Mouse (Mus musculus): ENCODE measurements around the gene Gm20696. TPM values are rescaled to one million over a fixed set of nuclear protein-coding genes. Genes with fewer than 3 reads are reported as not detected.

Gm20696 gene
- polyA plus RNA-seq, 1 experiment = 5.7 TPM

- WGBS = 80% methylated on average over 9 of the region's 9 CpGs
- Histone ChIP-seq H3K4me1 (ENCODE audit: control insufficient read depth, insufficient read depth, low read length) (peaks cover 6% of the 10 kb centered on the region), H3K4me3 (replicated peaks; ENCODE audit: control insufficient read depth, low read depth, low read length) (no peak overlapping the region), H3K27ac (ENCODE audit: control insufficient read depth, insufficient read depth, low read depth, low read length, poor library complexity) (no peak overlapping the region)
- TF ChIP-seq POLR2A (IDR thresholded peaks at IDR 0.05; ENCODE audit: borderline replicate concordance, control insufficient read depth, low read depth, low read length) (no peak), CTCF (IDR thresholded peaks at IDR 0.05; ENCODE audit: control insufficient read depth, insufficient read depth, low read length) (no peak)
Observed at GRCm38 (mm10) chr6:99281433-99281832, 385.2 kb downstream of the Gm20696 start.

- TF ChIP-seq CTCF (IDR thresholded peaks at IDR 0.05; ENCODE audit: control insufficient read depth, insufficient read depth, low read length) (no peak), POLR2A (IDR thresholded peaks at IDR 0.05; ENCODE audit: borderline replicate concordance, control insufficient read depth, low read depth, low read length) (no peak)
- Histone ChIP-seq H3K4me3 (replicated peaks; ENCODE audit: control insufficient read depth, low read depth, low read length) (no peak overlapping the region), H3K4me1 (ENCODE audit: control insufficient read depth, insufficient read depth, low read length) (peaks cover 6% of the 10 kb centered on the region), H3K27ac (ENCODE audit: control insufficient read depth, insufficient read depth, low read depth, low read length, poor library complexity) (no peak overlapping the region)
- 81% methylated on average over 5 of the region's 5 CpGs for WGBS
Observed at GRCm38 (mm10) chr6:99280619-99281018, 386.0 kb downstream of the Gm20696 start.

- TF ChIP-seq CTCF (IDR thresholded peaks at IDR 0.05; ENCODE audit: control insufficient read depth, insufficient read depth, low read length) (no peak), POLR2A (IDR thresholded peaks at IDR 0.05; ENCODE audit: borderline replicate concordance, control insufficient read depth, low read depth, low read length) (no peak)
- 62% methylated on average over 1 of the region's 1 CpGs for WGBS
- H3K4me1 ChIP-seq (ENCODE audit: control insufficient read depth, insufficient read depth, low read length) = peaks cover 3% of the 10 kb centered on the region; the same call in 1 of the 2 replicates
- H3K27ac ChIP-seq (ENCODE audit: control insufficient read depth, insufficient read depth, low read depth, low read length, poor library complexity) = no peak overlapping the region
- no peak overlapping the region for H3K4me3 ChIP-seq (replicated peaks; ENCODE audit: control insufficient read depth, low read depth, low read length)
Observed at GRCm38 (mm10) chr6:99277251-99277650, 389.3 kb downstream of the Gm20696 start.

GRCm38 (mm10) chr6:99276297-99276653, 390.3 kb downstream of the Gm20696 start:
- WGBS = 87% methylated on average over 7 of the region's 7 CpGs
- Histone ChIP-seq H3K4me3 (replicated peaks; ENCODE audit: control insufficient read depth, low read depth, low read length) (no peak overlapping the region), H3K27ac (ENCODE audit: control insufficient read depth, insufficient read depth, low read depth, low read length, poor library complexity) (no peak overlapping the region), H3K4me1 (ENCODE audit: control insufficient read depth, insufficient read depth, low read length) (peaks cover 4% of the 10 kb centered on the region; the same call in 1 of the 2 replicates)
- TF ChIP-seq POLR2A (IDR thresholded peaks at IDR 0.05; ENCODE audit: borderline replicate concordance, control insufficient read depth, low read depth, low read length) (no peak), CTCF (IDR thresholded peaks at IDR 0.05; ENCODE audit: control insufficient read depth, insufficient read depth, low read length) (no peak)

GRCm38 (mm10) chr6:99275381-99276296, 391.0 kb downstream of the Gm20696 start:
- peaks cover 4% of the 10 kb centered on the region; the same call in 1 of the 2 replicates for H3K4me1 ChIP-seq (ENCODE audit: control insufficient read depth, insufficient read depth, low read length)
- H3K27ac ChIP-seq (ENCODE audit: control insufficient read depth, insufficient read depth, low read depth, low read length, poor library complexity) = no peak overlapping the region
- no peak for TF ChIP-seq POLR2A (IDR thresholded peaks at IDR 0.05; ENCODE audit: borderline replicate concordance, control insufficient read depth, low read depth, low read length)
- no peak for TF ChIP-seq CTCF (IDR thresholded peaks at IDR 0.05; ENCODE audit: control insufficient read depth, insufficient read depth, low read length)
- 23% methylated on average over 21 of the region's 21 CpGs for WGBS
- no peak overlapping the region for H3K4me3 ChIP-seq (replicated peaks; ENCODE audit: control insufficient read depth, low read depth, low read length)

GRCm38 (mm10) chr6:99274667-99275066, 391.9 kb downstream of the Gm20696 start:
- no peak for TF ChIP-seq CTCF (IDR thresholded peaks at IDR 0.05; ENCODE audit: control insufficient read depth, insufficient read depth, low read length)
- no peak for TF ChIP-seq POLR2A (IDR thresholded peaks at IDR 0.05; ENCODE audit: borderline replicate concordance, control insufficient read depth, low read depth, low read length)
- Histone ChIP-seq H3K27ac (ENCODE audit: control insufficient read depth, insufficient read depth, low read depth, low read length, poor library complexity) (no peak overlapping the region), H3K4me3 (replicated peaks; ENCODE audit: control insufficient read depth, low read depth, low read length) (no peak overlapping the region), H3K4me1 (ENCODE audit: control insufficient read depth, insufficient read depth, low read length) (peaks cover 4% of the 10 kb centered on the region; the same call in 1 of the 2 replicates)
- 69% methylated on average over 5 of the region's 5 CpGs for WGBS

- Histone ChIP-seq H3K4me3 (replicated peaks; ENCODE audit: control insufficient read depth, low read depth, low read length) (no peak overlapping the region), H3K4me1 (ENCODE audit: control insufficient read depth, insufficient read depth, low read length) (peaks cover 4% of the 10 kb centered on the region; the same call in 1 of the 2 replicates), H3K27ac (ENCODE audit: control insufficient read depth, insufficient read depth, low read depth, low read length, poor library complexity) (no peak overlapping the region)
- 61% methylated on average over 6 of the region's 6 CpGs for WGBS
- TF ChIP-seq CTCF (IDR thresholded peaks at IDR 0.05; ENCODE audit: control insufficient read depth, insufficient read depth, low read length) = no peak
- TF ChIP-seq POLR2A (IDR thresholded peaks at IDR 0.05; ENCODE audit: borderline replicate concordance, control insufficient read depth, low read depth, low read length) = no peak
Observed at GRCm38 (mm10) chr6:99274222-99274621, 392.4 kb downstream of the Gm20696 start.

GRCm38 (mm10) chr6:99273177-99273576, 393.4 kb downstream of the Gm20696 start:
- H3K27ac ChIP-seq (ENCODE audit: control insufficient read depth, insufficient read depth, low read depth, low read length, poor library complexity) = no peak overlapping the region
- WGBS = 79% methylated on average over 5 of the region's 5 CpGs
- peaks cover 4% of the 10 kb centered on the region; the same call in 1 of the 2 replicates for H3K4me1 ChIP-seq (ENCODE audit: control insufficient read depth, insufficient read depth, low read length)
- no peak for TF ChIP-seq POLR2A (IDR thresholded peaks at IDR 0.05; ENCODE audit: borderline replicate concordance, control insufficient read depth, low read depth, low read length)
- no peak for TF ChIP-seq CTCF (IDR thresholded peaks at IDR 0.05; ENCODE audit: control insufficient read depth, insufficient read depth, low read length)
- no peak overlapping the region for H3K4me3 ChIP-seq (replicated peaks; ENCODE audit: control insufficient read depth, low read depth, low read length)
